Mouse (Mus musculus) liver, embryonic 15.5 days (tissue): ENCODE results near the gene Col26a1. TPM values are rescaled to one million over a fixed set of nuclear protein-coding genes. Genes with fewer than 3 reads are reported as not detected.

Experiments used
- ATAC-seq: fragments of 200-750 bp; cut with Nextera tagmentation; 2 replicates; pipeline ENCODE4 v1.8.0; 2017; ENCODE audit warnings: moderate number of reproducible peaks, mild to moderate bottlenecking, moderate library complexity; ENCODE audit not compliant: insufficient read depth
- H3K27ac ChIP-seq: fragments of 300-500 bp; sonication (generic); replicated peaks from 2 replicates; pipeline ENCODE4 v1.5.1; 2015; ENCODE audit warnings: mild to moderate bottlenecking, inconsistent platforms
- H3K27me3 ChIP-seq: fragments of 300-500 bp; sonication (generic); 2 replicates; pipeline ENCODE4 v1.6.1; 2015; ENCODE audit warnings: mild to moderate bottlenecking, inconsistent platforms
- H3K36me3 ChIP-seq: fragments of 300-500 bp; sonication (generic); replicated peaks from 2 replicates; pipeline ENCODE4 v1.6.1; 2015; ENCODE audit warnings: moderate library complexity, mild to moderate bottlenecking, inconsistent platforms
- H3K4me1 ChIP-seq: fragments of 300-500 bp; sonication (generic); replicated peaks from 2 replicates; pipeline ENCODE4 v1.6.1; 2015; ENCODE audit warnings: inconsistent platforms
- H3K4me2 ChIP-seq: fragments of 300-500 bp; sonication (generic); 2 replicates; pipeline ENCODE4 v1.6.1; 2015; ENCODE audit warnings: moderate library complexity, mild to moderate bottlenecking, inconsistent platforms
- H3K4me3 ChIP-seq: fragments of 300-500 bp; sonication (generic); replicated peaks from 2 replicates; pipeline ENCODE4 v1.5.1; 2015; ENCODE audit warnings: mild to moderate bottlenecking, inconsistent platforms
- H3K9ac ChIP-seq: fragments of 300-500 bp; sonication (generic); 2 replicates; pipeline ENCODE4 v1.6.1; 2015; ENCODE audit warnings: moderate library complexity, mild to moderate bottlenecking, inconsistent platforms
- H3K9me3 ChIP-seq: fragments of 300-500 bp; sonication (generic); replicated peaks from 2 replicates; pipeline ENCODE4 v1.6.1; 2016; ENCODE audit warnings: inconsistent platforms
- WGBS: fragments of 180-500 bp; shearing (Covaris S2); methylation state at CpG from one replicate; pipeline ENCODE4 v1.1.7; 2015; ENCODE audit warnings: mixed read lengths; ENCODE audit not compliant: insufficient replicate concordance; 5-methylcytosine and 5-hydroxymethylcytosine counted together
- polyA plus RNA-seq: library from polyadenylated mRNA; unstranded; fragments of >200 nt; fragmentation: Nextera tagmentation; extraction: Ambion mirVana; gene quantifications from 2 replicates; pipeline ENCODE4 v1.2.1, GENCODE M21; 2015

Gene Col26a1
- polyA plus RNA-seq, 1 experiment from 2014 or later: 0.85 TPM

DNA sequence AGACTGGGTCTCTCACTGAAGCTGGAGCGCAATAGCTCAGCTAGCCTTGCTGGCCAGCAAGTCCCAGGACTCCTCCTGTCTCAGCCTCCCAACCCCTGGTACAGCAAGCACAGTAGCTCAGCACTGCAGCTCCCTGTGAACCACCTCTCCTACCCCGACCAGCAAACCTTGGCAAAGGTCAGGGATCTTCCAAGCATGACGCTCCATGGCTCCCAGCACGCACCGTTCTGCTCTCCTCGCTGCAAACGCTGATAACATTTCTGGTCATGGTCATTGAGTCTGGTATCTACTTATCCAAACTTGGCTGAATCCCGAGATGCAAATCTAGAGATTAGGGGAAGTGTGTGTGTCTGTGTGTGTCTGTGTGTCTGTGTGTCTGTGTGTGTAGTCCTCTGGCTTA lies 2.9 kb downstream of the Col26a1 start:
- no peaks in the 10 kb centered on the region for H3K36me3 ChIP-seq
- no peak overlapping the region for H3K4me2 ChIP-seq
- no peak overlapping the region for H3K9ac ChIP-seq
- WGBS: 67% methylated on average over 8 of the region's 8 CpGs
- no peaks in the 10 kb centered on the region for H3K4me1 ChIP-seq
- H3K27me3 ChIP-seq: peaks cover 36% of the 10 kb centered on the region
- H3K27ac ChIP-seq: no peak overlapping the region
- no peak overlapping the region for H3K4me3 ChIP-seq
- no peak for ATAC-seq
- H3K9me3 ChIP-seq: no peaks in the 10 kb centered on the region

GRCm38 (mm10) chr5:136874271-136874670 lies 8.7 kb downstream of the Col26a1 start:
- Histone ChIP-seq H3K4me3 (no peak overlapping the region), H3K9ac (no peak overlapping the region), H3K27me3 (no peaks in the 10 kb centered on the region), H3K4me1 (no peaks in the 10 kb centered on the region), H3K36me3 (no peaks in the 10 kb centered on the region), H3K27ac (no peak overlapping the region), H3K4me2 (no peak overlapping the region), H3K9me3 (no peaks in the 10 kb centered on the region)
- 65% methylated on average over 10 of the region's 10 CpGs for WGBS
- no peak for ATAC-seq

DNA sequence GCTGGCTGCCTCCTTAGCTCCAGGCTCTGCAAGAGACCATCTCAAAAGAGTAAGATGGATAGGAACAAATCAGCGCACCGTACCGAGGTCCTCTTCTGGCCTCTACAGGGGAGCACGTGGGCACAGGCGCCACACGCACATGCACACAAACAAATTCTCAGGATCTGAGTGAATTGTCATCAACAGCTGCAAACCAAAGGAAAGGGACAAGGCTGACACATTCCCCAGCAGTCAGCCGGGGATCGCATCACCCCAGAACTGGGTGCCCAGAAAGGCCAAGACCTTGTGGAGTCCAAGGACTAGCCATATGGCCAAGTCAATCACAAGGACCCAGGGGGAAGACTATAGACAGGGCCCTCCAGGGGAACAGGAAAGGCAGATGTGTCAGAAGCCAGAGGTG lies 10.6 kb downstream of the Col26a1 start:
- WGBS: 75% methylated on average over 8 of the region's 8 CpGs
- no peak overlapping the region for H3K4me3 ChIP-seq

DNA sequence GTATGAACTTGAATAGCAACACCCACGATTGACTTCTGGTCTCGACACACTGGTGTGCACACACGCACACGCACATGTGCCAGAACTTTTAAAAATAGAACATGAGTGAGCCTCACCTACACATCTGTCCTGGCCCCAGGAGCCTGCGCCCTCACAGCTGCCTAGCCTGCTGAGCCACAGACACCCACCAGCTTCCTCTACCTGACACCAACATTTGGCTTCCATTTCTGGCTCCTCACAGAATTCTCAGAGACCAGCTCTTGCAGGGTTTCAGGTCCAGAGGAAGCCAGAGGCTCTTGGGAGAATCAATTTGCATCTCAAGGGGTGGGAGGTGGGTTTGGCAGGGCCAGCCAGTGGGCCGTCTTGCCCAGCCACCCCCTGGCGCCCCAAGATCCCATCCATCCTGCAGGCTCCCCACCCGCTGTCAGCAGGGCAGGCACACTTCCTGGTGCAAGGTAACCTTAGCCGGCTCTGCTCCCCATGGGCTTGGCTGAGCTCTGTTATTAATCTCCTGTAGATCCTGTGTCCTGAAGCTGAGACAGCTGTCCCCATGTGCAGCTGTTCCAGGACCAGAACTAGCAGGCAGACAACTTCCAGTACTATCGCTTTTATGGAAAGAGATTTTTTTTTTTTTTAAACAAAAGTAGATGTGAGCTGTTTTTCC lies 13.4 kb downstream of the Col26a1 start:
- no peak for ATAC-seq
- Histone ChIP-seq H3K27ac (no peak overlapping the region), H3K9ac (no peak overlapping the region), H3K36me3 (no peaks in the 10 kb centered on the region), H3K27me3 (no peaks in the 10 kb centered on the region), H3K9me3 (no peaks in the 10 kb centered on the region), H3K4me2 (no peak overlapping the region), H3K4me1 (no peaks in the 10 kb centered on the region), H3K4me3 (no peak overlapping the region)
- 60% methylated on average over 10 of the region's 10 CpGs for WGBS

More for the DNA sequence above, 10.6 kb downstream of the Col26a1 start:
- no peaks in the 10 kb centered on the region for H3K36me3 ChIP-seq
- no peaks in the 10 kb centered on the region for H3K4me1 ChIP-seq
- no peak overlapping the region for H3K4me2 ChIP-seq
- ATAC-seq: no peak
- no peaks in the 10 kb centered on the region for H3K9me3 ChIP-seq
- H3K27ac ChIP-seq: no peak overlapping the region
- no peaks in the 10 kb centered on the region for H3K27me3 ChIP-seq
- no peak overlapping the region for H3K9ac ChIP-seq

- Histone ChIP-seq H3K27me3 (no peaks in the 10 kb centered on the region), H3K9me3 (no peaks in the 10 kb centered on the region)
- WGBS: 59% methylated on average over 5 of the region's 5 CpGs
These were observed 15.3 kb downstream of the Col26a1 start for GRCm38 (mm10) chr5:136867706-136868105.

GRCm38 (mm10) chr5:136863961-136864674 lies 18.9 kb downstream of the Col26a1 start:
- no peaks in the 10 kb centered on the region for H3K27me3 ChIP-seq
- H3K9me3 ChIP-seq: no peaks in the 10 kb centered on the region
- H3K4me2 ChIP-seq: no peak overlapping the region
- ATAC-seq: no peak
- H3K27ac ChIP-seq: no peak overlapping the region; the same call in 1 of the 2 replicates
- H3K4me3 ChIP-seq: no peak overlapping the region
- 6% methylated on average over 14 of the region's 14 CpGs for WGBS
- no peaks in the 10 kb centered on the region for H3K36me3 ChIP-seq
- peaks cover 3% of the 10 kb centered on the region; the same call in 1 of the 2 replicates for H3K4me1 ChIP-seq
- H3K9ac ChIP-seq: no peak overlapping the region

More at GRCm38 (mm10) chr5:136867706-136868105, 15.3 kb downstream of the Col26a1 start:
- no peak overlapping the region for H3K4me2 ChIP-seq
- no peak overlapping the region for H3K4me3 ChIP-seq
- no peak overlapping the region for H3K27ac ChIP-seq
- ATAC-seq: no peak
- H3K9ac ChIP-seq: no peak overlapping the region
- peaks cover 3% of the 10 kb centered on the region; the same call in 1 of the 2 replicates for H3K4me1 ChIP-seq
- H3K36me3 ChIP-seq: no peaks in the 10 kb centered on the region

DNA sequence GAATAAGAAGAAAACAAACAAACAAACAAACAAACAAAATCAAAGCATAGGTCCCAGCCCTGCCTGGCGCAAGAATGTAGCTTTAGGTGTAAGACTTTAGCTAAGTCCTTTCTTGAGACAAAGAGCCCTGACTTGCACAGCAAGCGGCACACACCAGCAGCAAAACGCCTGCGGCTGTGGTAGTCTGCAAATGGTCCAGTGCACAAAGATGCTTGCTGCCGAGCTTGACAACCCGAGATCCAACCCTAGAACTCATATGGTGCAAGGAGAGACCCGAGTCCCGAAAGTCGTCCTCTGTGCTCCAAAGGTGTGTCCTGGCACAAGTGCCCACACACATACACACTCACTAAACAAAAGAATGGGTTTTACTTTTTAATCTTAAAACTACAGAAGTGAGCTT lies 19.7 kb downstream of the Col26a1 start:
- ATAC-seq: no peak
- no peak overlapping the region for H3K27ac ChIP-seq
- H3K9ac ChIP-seq: no peak overlapping the region
- H3K36me3 ChIP-seq: no peaks in the 10 kb centered on the region
- 47% methylated on average over 9 of the region's 9 CpGs for WGBS
- H3K4me2 ChIP-seq: no peak overlapping the region
- H3K4me3 ChIP-seq: no peak overlapping the region
- H3K4me1 ChIP-seq: peaks cover 3% of the 10 kb centered on the region; the same call in 1 of the 2 replicates
- H3K27me3 ChIP-seq: no peaks in the 10 kb centered on the region
- H3K9me3 ChIP-seq: no peaks in the 10 kb centered on the region

DNA sequence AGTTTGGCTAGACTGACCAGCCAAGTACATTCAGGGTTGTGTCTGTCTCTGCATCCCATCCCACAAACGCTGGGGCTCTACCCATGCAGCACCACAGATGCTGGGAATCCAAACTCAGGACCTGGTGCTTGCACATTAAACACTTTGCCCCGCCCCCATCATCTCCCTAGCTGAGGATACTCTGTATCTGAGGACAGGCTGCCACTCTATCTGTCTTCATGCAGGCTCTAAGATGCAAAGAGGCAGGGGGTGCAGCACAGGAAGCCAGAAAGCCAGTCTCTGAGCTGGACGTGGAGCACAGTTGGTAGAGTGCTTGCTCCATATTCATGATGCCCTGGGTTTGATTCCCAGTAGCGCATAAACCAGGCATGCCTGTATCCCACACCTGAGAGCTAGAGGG lies 20.2 kb downstream of the Col26a1 start:
- H3K27ac ChIP-seq: no peak overlapping the region

GRCm38 (mm10) chr5:136861191-136861940 lies 21.6 kb downstream of the Col26a1 start:
- no peak for ATAC-seq

More for the DNA sequence above, 20.2 kb downstream of the Col26a1 start:
- peaks cover 3% of the 10 kb centered on the region; the same call in 1 of the 2 replicates for H3K4me1 ChIP-seq
- H3K36me3 ChIP-seq: no peaks in the 10 kb centered on the region
- no peak for ATAC-seq
- no peaks in the 10 kb centered on the region for H3K27me3 ChIP-seq
- H3K4me2 ChIP-seq: no peak overlapping the region
- no peaks in the 10 kb centered on the region for H3K9me3 ChIP-seq
- no peak overlapping the region for H3K9ac ChIP-seq
- WGBS: 35% methylated on average over 4 of the region's 4 CpGs
- H3K4me3 ChIP-seq: no peak overlapping the region

DNA sequence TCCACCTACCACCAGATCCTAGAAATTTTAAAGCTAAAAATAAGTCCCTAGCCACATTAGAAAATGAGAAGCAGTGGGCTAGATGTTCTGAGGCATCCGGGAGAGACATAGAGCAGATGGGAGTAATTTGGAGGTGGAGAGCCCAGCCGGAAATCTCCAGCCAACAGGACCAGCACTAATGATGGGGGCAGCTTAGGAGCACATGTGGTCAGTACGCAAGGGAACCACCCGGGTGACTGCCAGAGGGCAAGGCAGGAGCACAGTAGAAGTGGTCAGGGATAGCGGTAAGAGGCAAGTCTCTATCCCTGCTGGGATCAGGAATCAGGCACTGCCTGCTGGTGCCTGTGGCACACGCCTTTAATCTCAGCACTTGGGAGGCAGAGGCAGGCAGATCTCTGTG lies 32.3 kb downstream of the Col26a1 start:
- Histone ChIP-seq H3K9ac (no peak overlapping the region), H3K36me3 (no peaks in the 10 kb centered on the region), H3K4me1 (no peaks in the 10 kb centered on the region), H3K4me2 (no peak overlapping the region), H3K27ac (no peak overlapping the region), H3K9me3 (no peaks in the 10 kb centered on the region), H3K27me3 (no peaks in the 10 kb centered on the region), H3K4me3 (no peak overlapping the region)
- no peak for ATAC-seq
- WGBS: 67% methylated on average over 6 of the region's 6 CpGs

More at GRCm38 (mm10) chr5:136861191-136861940, 21.6 kb downstream of the Col26a1 start:
- Histone ChIP-seq H3K27ac (no peak overlapping the region), H3K4me1 (peaks cover 3% of the 10 kb centered on the region; the same call in 1 of the 2 replicates), H3K9me3 (no peaks in the 10 kb centered on the region), H3K4me3 (no peak overlapping the region), H3K36me3 (no peaks in the 10 kb centered on the region), H3K4me2 (no peak overlapping the region), H3K9ac (no peak overlapping the region), H3K27me3 (no peaks in the 10 kb centered on the region)
- WGBS: 41% methylated on average over 20 of the region's 20 CpGs
